Mouse (Mus musculus) stomach, embryonic 15.5 days (tissue): ENCODE data around the gene Hdgf. TPM values are rescaled to one million over a fixed set of nuclear protein-coding genes. Genes with fewer than 3 reads are reported as not detected.
"Not testable (repeated sequence)": the region's sequence is repeated elsewhere in the genome, so short reads cannot be mapped to it uniquely, and the experiment has no call there.

Experiments used
- ATAC-seq: fragments of 200-750 bp; cut with Nextera tagmentation; 2 replicates; pipeline ENCODE4 v1.8.0; 2017; ENCODE audit warnings: low read depth, moderate number of reproducible peaks, moderate TSS enrichment; ENCODE audit not compliant: insufficient read depth, low FRiP score
- H3K27ac ChIP-seq: fragments of 300-500 bp; sonication (generic); 2 replicates; pipeline ENCODE4 v1.5.1; 2015; ENCODE audit warnings: mild to moderate bottlenecking, inconsistent platforms
- H3K27me3 ChIP-seq: fragments of 300-500 bp; sonication (generic); replicated peaks from 2 replicates; pipeline ENCODE4 v1.6.1; 2015; ENCODE audit warnings: inconsistent platforms
- H3K36me3 ChIP-seq: fragments of 300-500 bp; sonication (generic); 2 replicates; pipeline ENCODE4 v1.6.1; 2015; ENCODE audit warnings: inconsistent platforms
- H3K4me1 ChIP-seq: fragments of 300-500 bp; sonication (generic); 2 replicates; pipeline ENCODE4 v1.6.1; 2015; ENCODE audit warnings: inconsistent platforms
- H3K4me2 ChIP-seq: fragments of 300-500 bp; sonication (generic); 2 replicates; pipeline ENCODE4 v1.6.1; 2015; ENCODE audit warnings: mild to moderate bottlenecking, inconsistent platforms
- H3K4me3 ChIP-seq: fragments of 300-500 bp; sonication (generic); replicated peaks from 2 replicates; pipeline ENCODE4 v1.5.1; 2015; ENCODE audit warnings: inconsistent platforms
- H3K9ac ChIP-seq: fragments of 300-500 bp; sonication (generic); 2 replicates; pipeline ENCODE4 v1.6.1; 2015; ENCODE audit warnings: inconsistent platforms
- H3K9me3 ChIP-seq: fragments of 300-500 bp; sonication (generic); 2 replicates; pipeline ENCODE4 v1.6.1; 2016; ENCODE audit warnings: inconsistent platforms
- WGBS: fragments of 180-500 bp; shearing (Covaris S2); methylation state at CpG from one replicate; pipeline ENCODE4 v1.1.7; 2015; 5-methylcytosine and 5-hydroxymethylcytosine counted together
- polyA plus RNA-seq: library from polyadenylated mRNA; unstranded; fragments of >200 nt; fragmentation: Nextera tagmentation; extraction: Ambion mirVana; gene quantifications from 2 replicates; pipeline ENCODE4 v1.2.1, GENCODE M21; 2015

Hdgf gene
- 238 and 249 TPM in 2 replicates for polyA plus RNA-seq

- Histone ChIP-seq H3K27me3 (no peaks in the 10 kb centered on the region), H3K9me3 (no peaks in the 10 kb centered on the region), H3K4me2 (peak within 1 kb of the TSS; percentile 77), H3K9ac (peak within 1 kb of the TSS; percentile 82), H3K27ac (peak within 1 kb of the TSS; percentile 97), H3K4me3 (peak within 1 kb of the TSS; percentile 87), H3K36me3 (no peaks in the 10 kb centered on the region), H3K4me1 (peaks cover 34% of the 10 kb centered on the region)
- ATAC-seq, result peak; percentile 93
- under 1% methylated on average over 52 of the region's 57 CpGs for WGBS
Observed at GRCm38 (mm10) chr3:87905880-87906485, at the start of gene Hdgf. TSS of gene Hdgf (plus strand) at chr3:87906321.

- Histone ChIP-seq H3K4me2 (no peak overlapping the region), H3K9ac (no peak overlapping the region), H3K36me3 (peaks cover 46% of the 10 kb centered on the region), H3K9me3 (no peaks in the 10 kb centered on the region), H3K27ac (no peak overlapping the region), H3K4me1 (0 out of 2 replicates have a peak, but pooled peaks cover 2% of the 10 kb centered on the region), H3K4me3 (no peak overlapping the region), H3K27me3 (no peaks in the 10 kb centered on the region)
- ATAC-seq, result no peak
- 95% methylated on average over 8 of the region's 8 CpGs for WGBS
Observed at GRCm38 (mm10) chr3:87857666-87858065, 48.5 kb upstream of the Hdgf start.

GRCm38 (mm10) chr3:87859813-87860212 lies 46.3 kb upstream of the Hdgf start:
- H3K4me2 ChIP-seq, result no peak overlapping the region
- H3K4me1 ChIP-seq, result 0 out of 2 replicates have a peak, but pooled peaks cover 2% of the 10 kb centered on the region
- H3K9ac ChIP-seq, result no peak overlapping the region
- no peaks in the 10 kb centered on the region for H3K27me3 ChIP-seq
- no peak for ATAC-seq
- no peak overlapping the region for H3K4me3 ChIP-seq
- H3K9me3 ChIP-seq, result no peaks in the 10 kb centered on the region
- 20% methylated on average over 3 of the region's 3 CpGs for WGBS
- peaks cover 50% of the 10 kb centered on the region for H3K36me3 ChIP-seq
- no peak overlapping the region for H3K27ac ChIP-seq

GRCm38 (mm10) chr3:87864111-87864510 lies 42.0 kb upstream of the Hdgf start:
- not testable (repeated sequence) for H3K9me3 ChIP-seq, H3K9ac ChIP-seq, H3K27me3 ChIP-seq, ATAC-seq, H3K27ac ChIP-seq, H3K4me1 ChIP-seq, H3K4me3 ChIP-seq, H3K4me2 ChIP-seq
- WGBS, result 91% methylated on average over 4 of the region's 4 CpGs
- H3K36me3 ChIP-seq, result peaks cover 58% of the 10 kb centered on the region

- ATAC-seq, result no peak
- Histone ChIP-seq H3K9me3 (no peaks in the 10 kb centered on the region), H3K4me2 (no peak overlapping the region), H3K27ac (no peak overlapping the region), H3K27me3 (no peaks in the 10 kb centered on the region), H3K4me1 (no peaks in the 10 kb centered on the region; the same call in 1 of the 2 replicates), H3K36me3 (peaks cover 8% of the 10 kb centered on the region; the same call in 1 of the 2 replicates), H3K4me3 (no peak overlapping the region), H3K9ac (no peak overlapping the region)
- WGBS, result 91% methylated on average over 4 of the region's 4 CpGs
Observed at GRCm38 (mm10) chr3:87877730-87878129, 28.4 kb upstream of the Hdgf start.

GRCm38 (mm10) chr3:87884291-87884690 lies 21.8 kb upstream of the Hdgf start:
- 0% methylated on average over 3 of the region's 3 CpGs for WGBS
- no peak for ATAC-seq
- Histone ChIP-seq H3K4me1 (peaks cover 11% of the 10 kb centered on the region), H3K4me2 (peak overlapping the region; percentile 80), H3K36me3 (peaks cover 8% of the 10 kb centered on the region; the same call in 1 of the 2 replicates), H3K27ac (peak overlapping the region; percentile 93; the same call in 1 of the 2 replicates), H3K4me3 (peak overlapping the region; percentile 97), H3K9ac (peak overlapping the region; percentile 95), H3K27me3 (no peaks in the 10 kb centered on the region), H3K9me3 (no peaks in the 10 kb centered on the region)

GRCm38 (mm10) chr3:87884708-87885251 lies 21.3 kb upstream of the Hdgf start:
- ATAC-seq, result no peak
- 0% methylated on average over 26 of the region's 28 CpGs for WGBS

GRCm38 (mm10) chr3:87885281-87886003 lies 20.7 kb upstream of the Hdgf start, which contains the start of gene Prcc:
TSS of gene Prcc (minus strand) at chr3:87885608.
- H3K27me3 ChIP-seq, result no peaks in the 10 kb centered on the region
- H3K4me2 ChIP-seq, result peak within 1 kb of the TSS; percentile 80
- H3K36me3 ChIP-seq, result peaks cover 2% of the 10 kb centered on the region; the same call in 1 of the 2 replicates
- peak within 1 kb of the TSS; percentile 95 for H3K9ac ChIP-seq
- peak within 1 kb of the TSS; percentile 93 for H3K27ac ChIP-seq
- H3K4me3 ChIP-seq, result peak within 1 kb of the TSS; percentile 97
- peaks cover 11% of the 10 kb centered on the region for H3K4me1 ChIP-seq
- peak; percentile 99 for ATAC-seq
- no peaks in the 10 kb centered on the region for H3K9me3 ChIP-seq
- under 1% methylated on average over 33 of the region's 33 CpGs for WGBS

More at GRCm38 (mm10) chr3:87884708-87885251, 21.3 kb upstream of the Hdgf start:
- Histone ChIP-seq H3K4me1 (peaks cover 11% of the 10 kb centered on the region), H3K27me3 (no peaks in the 10 kb centered on the region), H3K4me2 (peak overlapping the region; percentile 80), H3K4me3 (peak overlapping the region; percentile 97), H3K36me3 (peaks cover 7% of the 10 kb centered on the region; the same call in 1 of the 2 replicates), H3K9me3 (no peaks in the 10 kb centered on the region), H3K9ac (peak overlapping the region; percentile 95), H3K27ac (peak overlapping the region; percentile 93)

GRCm38 (mm10) chr3:87886004-87886365 lies 20.1 kb upstream of the Hdgf start:
- H3K27ac ChIP-seq, result 0 out of 2 replicates have a peak overlapping the region, but pooled peaks have one; percentile 51
- H3K9ac ChIP-seq, result no peak overlapping the region
- peak overlapping the region; percentile 97 for H3K4me3 ChIP-seq
- ATAC-seq, result peak; percentile 2; the same call in 1 of the 2 replicates
- WGBS, result 8% methylated on average over 10 of the region's 10 CpGs
- no peaks in the 10 kb centered on the region for H3K27me3 ChIP-seq
- no peaks in the 10 kb centered on the region for H3K36me3 ChIP-seq
- peaks cover 11% of the 10 kb centered on the region for H3K4me1 ChIP-seq
- H3K4me2 ChIP-seq, result peak overlapping the region; percentile 59
- no peaks in the 10 kb centered on the region for H3K9me3 ChIP-seq

GRCm38 (mm10) chr3:87886416-87886815 lies 19.7 kb upstream of the Hdgf start:
- 84% methylated on average over 6 of the region's 6 CpGs for WGBS
- peak overlapping the region; percentile 59 for H3K4me2 ChIP-seq

GRCm38 (mm10) chr3:87887400-87887799 lies 18.7 kb upstream of the Hdgf start:
- H3K4me3 ChIP-seq, H3K9me3 ChIP-seq, ATAC-seq: not testable (repeated sequence)

More at GRCm38 (mm10) chr3:87886416-87886815, 19.7 kb upstream of the Hdgf start:
- Histone ChIP-seq H3K27me3 (no peaks in the 10 kb centered on the region), H3K9ac (no peak overlapping the region), H3K4me1 (peaks cover 11% of the 10 kb centered on the region), H3K27ac (no peak overlapping the region), H3K36me3 (no peaks in the 10 kb centered on the region), H3K4me3 (peak overlapping the region; percentile 97), H3K9me3 (no peaks in the 10 kb centered on the region)
- no peak for ATAC-seq

GRCm38 (mm10) chr3:87891481-87891880 lies 14.6 kb upstream of the Hdgf start:
- Histone ChIP-seq H3K27me3 (no peaks in the 10 kb centered on the region), H3K9ac (no peak overlapping the region), H3K4me3 (no peak overlapping the region), H3K4me1 (no peaks in the 10 kb centered on the region), H3K4me2 (no peak overlapping the region), H3K9me3 (no peaks in the 10 kb centered on the region), H3K27ac (no peak overlapping the region), H3K36me3 (no peaks in the 10 kb centered on the region)
- WGBS, result 63% methylated on average over 3 of the region's 3 CpGs
- no peak for ATAC-seq

More at GRCm38 (mm10) chr3:87887400-87887799, 18.7 kb upstream of the Hdgf start:
- not testable (repeated sequence) for H3K4me2 ChIP-seq, H3K27me3 ChIP-seq, H3K9ac ChIP-seq, H3K27ac ChIP-seq, H3K36me3 ChIP-seq
- 81% methylated on average over 4 of the region's 4 CpGs for WGBS
- peaks cover 11% of the 10 kb centered on the region for H3K4me1 ChIP-seq
